Mouse (Mus musculus): Measurements from ENCODE around the gene Arid1b. TPM values are rescaled to one million over a fixed set of nuclear protein-coding genes. Genes with fewer than 3 reads are reported as not detected.

Arid1b gene
- polyA plus RNA-seq, 1 experiment from 2014 or later, result 12.5 TPM

- Histone ChIP-seq H3K36me3 (no peaks in the 10 kb centered on the region), H3K9me3 (replicated peaks) (no peaks in the 10 kb centered on the region), H3K4me3 (replicated peaks) (no peak overlapping the region), H3K9ac (replicated peaks) (no peak overlapping the region), H3K4me1 (peaks cover 52% of the 10 kb centered on the region), H3K27ac (replicated peaks) (no peak overlapping the region), H3K27me3 (replicated peaks) (no peaks in the 10 kb centered on the region), H3K4me2 (no peak overlapping the region)
- WGBS, result 78% methylated on average over 7 of the region's 7 CpGs
- ATAC-seq (ENCODE audit: low FRiP score), result no peak
Measured at GRCm38 (mm10) chr17:5168046-5168445, 173.9 kb downstream of the Arid1b start.

- Histone ChIP-seq H3K9me3 (replicated peaks) (no peaks in the 10 kb centered on the region), H3K4me3 (replicated peaks) (no peak overlapping the region), H3K27me3 (replicated peaks) (no peaks in the 10 kb centered on the region), H3K27ac (replicated peaks) (no peak overlapping the region), H3K4me2 (no peak overlapping the region), H3K9ac (replicated peaks) (no peak overlapping the region), H3K36me3 (no peaks in the 10 kb centered on the region), H3K4me1 (peaks cover 48% of the 10 kb centered on the region)
- ATAC-seq (ENCODE audit: low FRiP score), result no peak
- 79% methylated on average over 7 of the region's 7 CpGs for WGBS
Measured at GRCm38 (mm10) chr17:5168640-5169039, 174.5 kb downstream of the Arid1b start.

- 96% methylated on average over 12 of the region's 12 CpGs for WGBS
- H3K4me2 ChIP-seq, result no peak overlapping the region
- no peak overlapping the region for H3K27ac ChIP-seq (replicated peaks)
- no peaks in the 10 kb centered on the region for H3K36me3 ChIP-seq
- peaks cover 53% of the 10 kb centered on the region for H3K4me1 ChIP-seq
- no peaks in the 10 kb centered on the region for H3K9me3 ChIP-seq (replicated peaks)
- no peak overlapping the region for H3K9ac ChIP-seq (replicated peaks)
- no peaks in the 10 kb centered on the region for H3K27me3 ChIP-seq (replicated peaks)
- no peak overlapping the region for H3K4me3 ChIP-seq (replicated peaks)
- ATAC-seq (ENCODE audit: low FRiP score), result no peak
Measured at GRCm38 (mm10) chr17:5170321-5170720, 176.2 kb downstream of the Arid1b start.

- ATAC-seq (ENCODE audit: low FRiP score), result no peak
Measured at GRCm38 (mm10) chr17:5171467-5171866, 177.3 kb downstream of the Arid1b start.

GRCm38 (mm10) chr17:5174426-5175020 lies 180.4 kb downstream of the Arid1b start:
- H3K36me3 ChIP-seq, result no peaks in the 10 kb centered on the region
- H3K27ac ChIP-seq (replicated peaks), result no peak overlapping the region
- no peak for ATAC-seq (ENCODE audit: low FRiP score)
- no peak overlapping the region for H3K9ac ChIP-seq (replicated peaks)
- no peak overlapping the region for H3K4me2 ChIP-seq
- peaks cover 52% of the 10 kb centered on the region for H3K4me1 ChIP-seq
- WGBS, result 89% methylated on average over 6 of the region's 6 CpGs
- no peak overlapping the region for H3K4me3 ChIP-seq (replicated peaks)
- H3K9me3 ChIP-seq (replicated peaks), result no peaks in the 10 kb centered on the region
- H3K27me3 ChIP-seq (replicated peaks), result no peaks in the 10 kb centered on the region

More at GRCm38 (mm10) chr17:5171467-5171866, 177.3 kb downstream of the Arid1b start:
- H3K27me3 ChIP-seq (replicated peaks), result no peaks in the 10 kb centered on the region
- peaks cover 58% of the 10 kb centered on the region for H3K4me1 ChIP-seq
- H3K4me3 ChIP-seq (replicated peaks), result no peak overlapping the region
- no peak overlapping the region for H3K27ac ChIP-seq (replicated peaks)
- no peaks in the 10 kb centered on the region for H3K9me3 ChIP-seq (replicated peaks)
- WGBS, result 87% methylated on average over 5 of the region's 5 CpGs
- H3K36me3 ChIP-seq, result no peaks in the 10 kb centered on the region
- no peak overlapping the region for H3K4me2 ChIP-seq
- H3K9ac ChIP-seq (replicated peaks), result no peak overlapping the region

GRCm38 (mm10) chr17:5175535-5175934 lies 181.4 kb downstream of the Arid1b start:
- Histone ChIP-seq H3K36me3 (no peaks in the 10 kb centered on the region), H3K27me3 (replicated peaks) (no peaks in the 10 kb centered on the region), H3K9me3 (replicated peaks) (no peaks in the 10 kb centered on the region), H3K4me2 (no peak overlapping the region), H3K4me1 (peaks cover 46% of the 10 kb centered on the region), H3K27ac (replicated peaks) (peak overlapping the region; percentile 45; the same call in 1 of the 2 replicates), H3K4me3 (replicated peaks) (no peak overlapping the region), H3K9ac (replicated peaks) (no peak overlapping the region)
- ATAC-seq (ENCODE audit: low FRiP score), result peak; percentile 21; the same call in 1 of the 2 replicates
- WGBS, result 75% methylated on average over 8 of the region's 8 CpGs

- WGBS, result 61% methylated on average over 2 of the region's 2 CpGs
- H3K27ac ChIP-seq (replicated peaks), result no peak overlapping the region
- ATAC-seq (ENCODE audit: low FRiP score), result no peak; the same call in 1 of the 2 replicates
- H3K36me3 ChIP-seq, result no peaks in the 10 kb centered on the region
- no peak overlapping the region for H3K9ac ChIP-seq (replicated peaks)
- H3K4me1 ChIP-seq, result peaks cover 50% of the 10 kb centered on the region
- no peak overlapping the region for H3K4me2 ChIP-seq
- no peaks in the 10 kb centered on the region for H3K9me3 ChIP-seq (replicated peaks)
- H3K4me3 ChIP-seq (replicated peaks), result no peak overlapping the region
- no peaks in the 10 kb centered on the region for H3K27me3 ChIP-seq (replicated peaks)
Measured at GRCm38 (mm10) chr17:5176315-5176714, 182.2 kb downstream of the Arid1b start.

- H3K4me1 ChIP-seq, result peaks cover 56% of the 10 kb centered on the region
- no peak overlapping the region for H3K27ac ChIP-seq (replicated peaks)
- no peaks in the 10 kb centered on the region for H3K27me3 ChIP-seq (replicated peaks)
- 87% methylated on average over 10 of the region's 10 CpGs for WGBS
- H3K36me3 ChIP-seq, result no peaks in the 10 kb centered on the region
- H3K4me3 ChIP-seq (replicated peaks), result no peak overlapping the region
- no peak overlapping the region for H3K4me2 ChIP-seq
- no peak overlapping the region for H3K9ac ChIP-seq (replicated peaks)
- H3K9me3 ChIP-seq (replicated peaks), result no peaks in the 10 kb centered on the region
- no peak for ATAC-seq (ENCODE audit: low FRiP score)
Measured at GRCm38 (mm10) chr17:5178534-5178933, 184.4 kb downstream of the Arid1b start.

- no peaks in the 10 kb centered on the region for H3K36me3 ChIP-seq
- H3K4me1 ChIP-seq, result peaks cover 61% of the 10 kb centered on the region
- no peak overlapping the region for H3K9ac ChIP-seq (replicated peaks)
- H3K9me3 ChIP-seq (replicated peaks), result no peaks in the 10 kb centered on the region
- H3K27ac ChIP-seq (replicated peaks), result no peak overlapping the region
- no peak overlapping the region for H3K4me3 ChIP-seq (replicated peaks)
- ATAC-seq (ENCODE audit: low FRiP score), result no peak
- 54% methylated on average over 7 of the region's 7 CpGs for WGBS
- no peak overlapping the region for H3K4me2 ChIP-seq
- no peaks in the 10 kb centered on the region for H3K27me3 ChIP-seq (replicated peaks)
Measured at GRCm38 (mm10) chr17:5179004-5179403, 184.9 kb downstream of the Arid1b start.

- H3K36me3 ChIP-seq, result no peaks in the 10 kb centered on the region
- no peak overlapping the region for H3K9ac ChIP-seq (replicated peaks)
- H3K4me1 ChIP-seq, result peaks cover 61% of the 10 kb centered on the region
- H3K4me2 ChIP-seq, result no peak overlapping the region
- ATAC-seq (ENCODE audit: low FRiP score), result no peak
- H3K27me3 ChIP-seq (replicated peaks), result no peaks in the 10 kb centered on the region
- H3K9me3 ChIP-seq (replicated peaks), result no peaks in the 10 kb centered on the region
- no peak overlapping the region for H3K4me3 ChIP-seq (replicated peaks)
- H3K27ac ChIP-seq (replicated peaks), result no peak overlapping the region
- 76% methylated on average over 5 of the region's 5 CpGs for WGBS
Measured at GRCm38 (mm10) chr17:5179412-5179811, 185.3 kb downstream of the Arid1b start.

GRCm38 (mm10) chr17:5179925-5180525 lies 185.9 kb downstream of the Arid1b start:
- no peak overlapping the region for H3K27ac ChIP-seq (replicated peaks)
- no peaks in the 10 kb centered on the region for H3K27me3 ChIP-seq (replicated peaks)
- ATAC-seq (ENCODE audit: low FRiP score), result no peak
- no peak overlapping the region for H3K9ac ChIP-seq (replicated peaks)
- H3K4me2 ChIP-seq, result no peak overlapping the region
- 95% methylated on average over 4 of the region's 4 CpGs for WGBS
- H3K4me3 ChIP-seq (replicated peaks), result no peak overlapping the region
- no peaks in the 10 kb centered on the region for H3K36me3 ChIP-seq
- H3K4me1 ChIP-seq, result peaks cover 58% of the 10 kb centered on the region
- no peaks in the 10 kb centered on the region for H3K9me3 ChIP-seq (replicated peaks)

GRCm38 (mm10) chr17:5180925-5181324 lies 186.8 kb downstream of the Arid1b start:
- Histone ChIP-seq H3K36me3 (no peaks in the 10 kb centered on the region), H3K9me3 (replicated peaks) (no peaks in the 10 kb centered on the region), H3K27ac (replicated peaks) (no peak overlapping the region), H3K9ac (replicated peaks) (no peak overlapping the region), H3K4me1 (peaks cover 49% of the 10 kb centered on the region), H3K4me2 (no peak overlapping the region), H3K27me3 (replicated peaks) (no peaks in the 10 kb centered on the region), H3K4me3 (replicated peaks) (no peak overlapping the region)
- WGBS, result 91% methylated on average over 6 of the region's 6 CpGs
- ATAC-seq (ENCODE audit: low FRiP score), result no peak

All from neural tube, embryonic 15.5 days (tissue).